In genomic region chr11:23782038-23782437, GRCm38 (mm10) we compare ENCODE assay signal across 21 mouse cellular contexts. TPM values are rescaled to one million over a fixed set of nuclear protein-coding genes. Genes with fewer than 3 reads are reported as not detected.
A peak's percentile ranks its signal among the peaks of the same experiment; 100 is the strongest.
DNase-seq lines count a peak whose midpoint lies in the region; ATAC-seq lines count a peak whose summit lies in the region.
"Had no signal": no experiment of that assay in that cellular context is flagged by ENCODE, and none has a peak within 500 bp of the region (broad histone marks: within the 10 kb centered on the region; RNA-seq: fewer than 3 reads in every experiment).

No protein-coding gene starts in this region.

- DNase-seq in lung, postnatal 25 days (ENCODE audit: low spot score), result peak; percentile 10
- DNase-seq in lung, postnatal 14 days, result no peak
- no peak for DNase-seq in testis, postnatal 10 days (ENCODE audit: low spot score)
- DNase-seq in Muller cell, postnatal 12 days (ENCODE audit: inconsistent ontology term), result no peak
- no peak for DNase-seq in thymus, postnatal 4 days
- DNase-seq: adrenal gland, postnatal 10 days; cerebellum, adult 8-10 months; cerebellum, postnatal 25 days; gastrocnemius, postnatal 10 days; heart, postnatal 14 days; left cerebral cortex, postnatal 4 days; liver, embryonic 13.5 days; lung, adult 2 months; right cerebral cortex, postnatal 4 days had no signal

- peak; percentile 93 for ATAC-seq in CD4-positive, CD25-positive, alpha-beta regulatory T cell, adult 4 months
- peak; percentile 53 to 64; a peak in 3 of 4 replicates for ATAC-seq in hematopoietic stem cell, adult 5-6 weeks (replicated peaks in 1 of 2; ENCODE audit: insufficient read depth in 1 of 2, low FRiP score in 2 of 2, low TSS enrichment in 1 of 2, low read depth in 1 of 2, poor library complexity in 2 of 2, severe bottlenecking in 2 of 2)
- ATAC-seq in neutrophil, adult 5-6 weeks (ENCODE audit: extremely low read depth, insufficient number of reproducible peaks, low FRiP score, poor library complexity, severe bottlenecking), result peak; percentile 56; the same call in 1 of the 2 replicates
- ATAC-seq: forebrain, embryonic 13.5 days; hindbrain, postnatal 0 days; intestine, postnatal 0 days; midbrain, embryonic 16.5 days had no signal

RNA-seq across cellular contexts. Expression of gene Rel, which starts 11.3 kb away (rescaled TPM):
- 10 to 100 TPM; 24.2 to 25.8 TPM for polyA plus RNA-seq in CD4-positive, CD25-positive, alpha-beta regulatory T cell, adult 4 months (2017; shearing (Covaris generic))
- total RNA-seq in hematopoietic stem cell, adult 5-6 weeks (2017), result 18.4 and 25.6 TPM in 2 replicates
- 53.0 and 56.8 TPM in 2 replicates for total RNA-seq in neutrophil, adult 5-6 weeks (2017)
